Mouse (Mus musculus) left cerebral cortex, adult 9 months (tissue): Measurements from ENCODE around the gene Btbd3.

Experiments
- DNase-seq, 2 experiments: peaks; one replicate each; pipeline ENCODE4 v3.0.0; 2022; ENCODE audit warnings: low spot score in 2 of 2

Btbd3 gene

DNA sequence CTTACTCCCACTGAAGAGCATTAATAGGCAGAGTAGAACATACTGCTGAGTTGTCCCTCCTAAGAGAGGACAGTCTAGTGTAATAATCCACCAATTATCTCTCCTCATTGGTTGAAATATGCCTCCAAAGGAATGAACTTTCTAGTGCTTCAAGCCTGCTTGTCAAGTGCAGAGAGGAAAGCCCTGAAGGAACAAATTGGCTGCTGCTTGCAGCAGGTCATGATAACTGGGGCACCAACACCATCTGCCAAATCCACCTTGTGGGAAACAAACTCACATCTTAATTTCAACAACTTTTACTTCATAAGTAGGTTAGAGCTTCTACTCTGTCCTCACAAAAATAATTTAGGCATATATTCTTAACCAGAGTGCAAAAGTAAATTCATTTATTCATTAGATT is 122.5 kb downstream of the Btbd3 start:
- no peak for DNase-seq

DNA sequence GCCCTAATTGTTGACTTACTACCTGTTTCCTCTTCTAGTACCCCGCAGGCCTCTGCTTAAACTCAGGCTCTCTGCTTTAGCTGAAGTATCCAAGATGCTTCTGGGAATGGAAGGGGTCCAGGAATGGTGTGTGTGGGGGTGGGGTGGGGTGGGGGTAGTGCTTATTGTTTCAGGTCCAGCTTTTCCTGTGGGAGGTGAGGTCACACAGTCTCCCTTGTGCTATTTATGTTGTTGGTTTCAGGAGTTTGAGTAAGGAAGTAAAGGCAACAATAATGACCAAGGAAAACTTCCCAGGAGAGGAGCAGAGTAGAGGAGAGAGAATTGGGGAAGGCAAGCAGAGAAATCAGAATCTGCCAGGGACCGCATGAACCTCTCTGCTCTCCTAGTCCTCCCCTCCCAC is 128.4 kb downstream of the Btbd3 start:
- DNase-seq = no peak

DNA sequence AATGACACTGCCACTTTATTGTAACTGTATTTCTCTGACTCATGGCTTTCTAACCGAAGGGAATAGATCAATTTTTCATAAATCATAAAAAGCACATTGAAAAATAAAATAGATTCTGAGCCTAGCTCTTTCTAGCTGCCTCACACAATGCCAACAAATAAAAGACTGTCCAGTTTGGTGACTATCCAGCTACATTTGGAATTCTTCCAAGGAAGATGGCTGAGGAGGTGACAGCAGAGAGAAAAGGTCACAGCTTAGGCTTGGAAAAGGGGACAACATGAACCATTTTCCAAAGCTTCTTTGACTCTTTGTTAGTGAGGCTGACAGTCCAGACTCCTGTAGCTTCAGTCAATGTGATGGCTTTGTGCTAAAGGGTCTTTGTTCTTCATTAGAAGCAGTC is 132.2 kb downstream of the Btbd3 start:
- no peak for DNase-seq

DNA sequence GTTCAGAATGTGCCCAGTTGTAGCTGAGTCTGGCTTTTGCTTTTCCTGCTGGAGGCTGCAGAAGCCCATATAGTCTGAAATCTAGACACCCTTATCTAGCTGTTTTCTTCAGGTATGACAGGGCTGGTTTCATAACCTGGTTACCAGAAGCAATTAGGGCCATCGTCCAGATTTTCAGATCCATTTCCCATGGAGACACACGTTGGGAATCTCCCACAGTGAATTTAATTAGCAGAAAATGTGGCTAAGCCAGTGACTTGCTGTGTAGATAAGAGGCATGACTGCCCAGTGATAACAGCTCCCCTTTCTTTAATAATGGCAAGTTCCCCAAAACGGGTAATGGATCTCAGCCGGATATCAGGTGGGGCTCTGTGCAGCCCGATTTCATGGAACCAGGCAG is 146.7 kb downstream of the Btbd3 start:
- DNase-seq = no peak

DNA sequence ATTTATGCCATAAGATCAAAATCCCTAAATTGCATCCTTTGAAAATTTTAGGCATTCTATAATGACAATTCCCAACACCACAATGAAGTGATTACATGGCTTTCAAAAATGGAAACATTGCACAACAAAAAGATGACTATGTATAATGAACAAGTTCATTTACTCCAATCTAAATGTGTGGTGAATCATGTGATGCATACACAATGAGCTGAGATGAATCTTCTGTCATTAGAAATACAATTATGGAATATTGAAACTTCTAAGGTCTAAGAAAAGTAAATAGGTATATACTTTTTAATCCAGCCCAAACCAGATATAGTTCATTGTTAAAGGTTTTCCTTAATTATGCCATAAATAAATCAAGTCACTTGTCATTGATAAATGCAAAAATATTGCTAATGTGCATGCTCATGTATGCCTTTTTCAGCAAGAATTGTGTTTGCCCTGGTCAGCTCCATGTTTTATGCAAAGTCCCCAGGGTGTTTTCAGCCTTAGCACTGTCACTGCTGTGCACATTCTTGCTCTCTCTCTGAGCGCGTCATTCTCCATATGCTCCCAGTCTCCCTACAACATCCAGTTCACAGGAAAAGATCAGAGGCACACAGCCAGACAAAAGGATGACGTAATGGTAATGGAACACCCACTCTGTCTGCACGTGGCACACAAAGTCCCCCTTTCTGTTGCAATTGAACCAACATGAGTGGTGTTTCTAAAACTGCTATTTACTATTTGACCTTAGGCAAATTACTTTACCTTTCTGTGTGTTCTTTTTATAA is 149.6 kb downstream of the Btbd3 start:
- peak in 1 of 2 experiments; percentile 48 for DNase-seq

DNA sequence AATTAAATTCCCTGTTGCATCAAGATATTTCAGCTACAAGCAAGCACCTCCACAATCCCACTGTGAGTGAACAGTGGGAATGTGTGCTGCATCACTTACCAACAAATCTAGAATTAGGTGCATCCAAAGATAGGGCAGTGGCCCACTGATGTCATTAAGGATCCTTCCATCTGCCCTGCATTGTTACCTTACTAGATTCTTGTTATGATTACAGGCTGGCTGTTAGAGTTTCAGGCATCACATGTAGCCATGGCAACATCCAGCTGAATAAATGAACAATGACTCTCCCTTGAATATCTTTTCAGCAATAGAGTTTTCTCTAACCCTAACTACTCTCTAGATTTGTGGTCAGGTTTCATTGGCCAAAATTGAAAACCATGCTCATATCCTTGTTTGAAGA is 150.3 kb downstream of the Btbd3 start:
- DNase-seq = no peak

DNA sequence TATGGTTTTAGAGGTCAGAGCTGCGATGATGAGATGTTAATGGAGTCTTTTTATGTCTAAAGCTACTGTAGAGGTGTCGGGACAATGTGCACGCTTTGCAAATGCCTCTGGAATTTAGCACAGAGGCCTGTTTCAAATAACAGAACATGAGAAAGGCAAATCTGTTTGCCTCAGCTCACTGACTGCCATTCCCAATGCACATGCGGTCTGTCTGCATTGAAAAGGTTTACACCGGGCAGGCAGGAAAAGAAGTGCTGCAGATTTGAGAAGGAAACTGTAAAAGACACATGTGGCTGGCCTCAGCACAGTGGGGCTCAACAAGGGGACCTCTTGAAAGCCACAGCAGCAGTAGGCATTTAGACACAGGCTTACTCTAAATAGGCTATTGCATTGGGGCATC is 156.2 kb downstream of the Btbd3 start:
- DNase-seq = no peak

DNA sequence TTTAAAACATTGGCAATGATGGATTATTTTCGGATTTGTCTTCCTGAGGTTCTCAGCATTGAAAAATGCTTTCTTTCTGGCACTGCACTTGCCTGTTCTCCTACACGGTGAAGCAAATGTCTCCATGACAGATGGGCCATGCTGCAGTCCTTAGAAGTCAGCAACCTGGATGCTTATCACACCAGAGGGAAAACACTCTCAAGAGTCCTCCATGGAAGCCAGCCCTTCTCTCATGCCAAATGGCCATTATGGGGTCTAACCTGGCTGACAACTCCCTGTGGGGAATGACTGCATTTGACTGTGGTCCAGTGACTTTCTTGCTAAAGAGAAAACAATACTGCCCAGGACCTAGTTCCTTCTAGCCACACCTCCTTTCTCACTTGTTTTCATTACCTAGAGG is 166.0 kb downstream of the Btbd3 start:
- no peak for DNase-seq

DNA sequence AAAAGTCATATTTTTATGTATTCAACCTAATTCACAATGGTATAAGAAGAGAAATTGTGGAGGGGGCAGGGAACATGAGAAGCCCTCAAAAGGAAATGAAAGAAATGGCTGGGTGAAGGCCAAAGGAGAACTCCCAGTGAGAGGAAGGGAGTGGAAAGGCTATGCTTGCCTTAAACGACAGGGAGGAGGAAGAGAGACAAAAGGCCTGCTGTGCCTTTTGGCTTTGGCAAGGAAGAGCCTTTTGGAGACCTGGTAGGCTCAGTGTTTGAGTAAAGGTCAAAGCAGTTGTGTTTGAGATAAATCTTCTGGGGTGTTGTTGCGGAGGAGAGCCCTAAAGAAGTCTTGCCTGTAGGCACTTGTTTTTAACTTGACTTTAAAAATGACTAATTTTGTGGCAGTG is 175.6 kb downstream of the Btbd3 start:
- DNase-seq = no peak

DNA sequence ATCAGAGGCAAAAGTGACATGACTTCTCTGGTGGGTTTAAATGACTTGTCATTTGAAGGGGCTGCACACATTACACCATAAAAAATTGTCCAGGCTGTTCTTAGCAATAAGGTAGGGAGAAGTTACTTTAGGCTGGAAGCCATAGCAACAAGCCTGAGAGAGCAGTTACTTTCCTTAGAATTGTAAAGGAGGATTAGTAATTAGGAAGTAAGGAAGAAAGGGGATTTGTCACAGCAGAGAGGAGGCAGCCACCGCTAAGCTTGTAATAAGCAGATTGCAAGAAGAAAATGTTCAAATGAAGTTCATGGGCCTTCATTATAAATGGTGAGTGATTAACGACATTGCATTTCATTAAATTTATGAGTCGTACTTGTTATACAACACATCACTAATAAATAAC is 190.1 kb downstream of the Btbd3 start:
- peak in 1 of 2 experiments; percentile 5 for DNase-seq

DNA sequence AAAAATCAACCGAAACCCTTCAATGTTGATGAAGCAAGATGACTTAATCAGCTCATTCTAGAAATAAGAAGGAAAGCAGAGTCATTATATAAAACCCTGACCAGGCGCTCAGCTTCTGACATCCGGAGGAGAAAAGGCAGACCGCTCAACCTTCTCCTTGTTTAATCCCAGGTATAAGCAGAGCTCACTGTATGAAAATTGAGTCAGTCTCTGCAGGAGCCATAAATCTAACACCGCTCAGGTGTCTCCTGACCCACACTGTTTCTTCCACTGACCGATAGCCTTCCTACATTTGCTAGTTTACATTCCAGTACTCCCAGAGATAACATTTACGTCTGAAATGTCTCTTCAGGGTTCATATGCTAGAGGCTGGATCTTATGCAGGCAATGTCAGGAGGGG is 190.6 kb downstream of the Btbd3 start:
- no peak for DNase-seq

DNA sequence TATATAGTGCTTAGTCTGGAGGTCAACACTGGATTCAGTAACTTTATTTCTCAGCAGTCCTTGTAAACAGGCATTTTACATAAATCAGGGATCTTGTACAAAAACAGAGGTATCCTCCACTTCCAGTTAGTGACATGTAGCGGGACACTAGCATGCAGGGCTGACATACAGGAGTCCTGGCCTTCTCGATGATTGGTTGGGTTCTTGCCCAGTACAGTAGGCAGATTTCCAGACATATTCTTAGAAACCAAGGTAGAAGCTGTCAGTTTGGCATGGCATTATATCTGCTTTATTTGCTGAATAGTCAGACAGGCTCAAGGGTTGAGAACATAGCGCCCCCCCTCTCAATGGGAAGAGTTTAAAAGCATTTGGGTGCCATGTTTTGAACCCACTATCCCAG is 191.3 kb downstream of the Btbd3 start:
- DNase-seq = no peak

DNA sequence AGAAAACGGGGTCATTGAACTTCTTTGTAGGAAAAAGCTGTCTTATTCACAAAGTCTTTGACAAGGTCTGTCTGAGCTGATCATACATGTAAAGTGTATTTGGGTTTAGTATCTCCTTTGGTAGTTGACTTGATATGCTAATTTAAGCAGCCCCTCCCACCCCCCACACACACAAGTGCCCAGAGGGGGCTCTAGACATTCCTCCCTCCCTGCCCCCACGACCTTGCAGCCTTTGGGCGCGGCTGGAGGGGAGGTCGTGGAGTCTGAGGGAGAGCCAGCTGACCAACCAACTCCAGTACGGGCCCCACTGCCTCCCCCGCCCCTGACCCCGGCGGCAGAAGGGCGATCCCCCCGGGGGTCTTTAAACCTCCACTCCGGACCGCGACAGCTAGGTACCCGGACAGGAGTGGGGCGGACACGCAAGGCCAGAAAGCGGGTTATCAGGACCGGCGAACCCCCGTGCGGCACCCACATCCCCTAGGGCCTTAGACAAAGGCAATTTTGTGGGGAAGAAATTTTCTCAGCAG is 211.7 kb downstream of the Btbd3 start:
- DNase-seq = no peak

DNA sequence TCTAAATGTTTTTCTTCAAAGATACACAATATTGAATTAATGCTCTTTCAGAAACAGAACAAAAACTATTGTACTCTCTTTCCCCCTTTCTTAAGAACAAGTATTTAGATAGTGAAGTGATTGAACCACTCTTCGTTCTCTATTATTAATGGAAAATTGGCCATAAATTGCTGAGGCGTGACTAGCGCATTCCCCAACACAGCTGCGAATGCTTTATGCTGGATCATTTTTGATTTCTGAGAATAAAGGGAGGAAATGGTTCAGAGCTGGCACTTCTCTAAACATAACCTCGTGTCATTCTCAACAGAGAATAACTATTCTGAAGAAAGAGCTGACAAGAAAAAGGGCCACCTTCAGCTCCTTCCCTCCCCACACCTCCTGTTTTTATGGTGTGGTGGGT is 217.0 kb downstream of the Btbd3 start:
- DNase-seq = no peak

DNA sequence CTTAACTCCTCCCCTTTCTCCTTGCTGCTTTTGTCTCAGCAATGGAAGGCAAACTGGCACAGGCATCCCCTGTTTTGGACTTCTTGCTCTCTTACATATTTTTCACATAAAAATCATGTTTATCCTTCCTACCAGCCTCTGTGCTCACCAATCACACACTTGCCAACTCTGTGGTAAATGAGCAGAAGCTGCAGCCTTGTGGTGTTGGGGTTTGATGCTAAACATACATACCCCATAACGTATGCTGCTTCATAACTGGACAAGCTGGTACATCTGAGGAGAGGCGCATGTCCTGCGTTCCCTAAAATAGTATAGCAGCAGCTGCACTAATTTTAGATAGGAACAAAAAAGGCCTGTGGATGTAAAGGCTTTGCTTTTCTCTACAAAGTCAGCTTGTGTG is 220.1 kb downstream of the Btbd3 start:
- peak; percentile 61 to 76 for DNase-seq

DNA sequence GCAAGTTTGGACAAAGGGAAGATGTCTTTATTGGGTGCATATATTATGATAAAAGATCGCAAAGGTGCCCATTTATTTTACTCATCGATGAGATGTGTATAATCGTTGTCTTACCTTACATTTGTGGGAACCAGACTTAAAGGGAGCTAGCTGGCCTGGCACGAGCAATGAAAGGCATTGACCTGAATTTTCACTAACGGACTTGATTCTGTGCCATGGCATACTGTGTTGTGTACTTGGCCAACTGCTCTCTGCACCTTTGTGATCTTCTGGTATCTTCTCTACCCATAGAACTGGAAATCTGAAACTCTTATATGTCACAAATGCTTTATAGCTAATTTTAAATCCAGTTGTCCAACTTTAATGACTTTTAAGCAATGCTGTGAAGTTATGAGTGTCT is 220.9 kb downstream of the Btbd3 start:
- DNase-seq = no peak

DNA sequence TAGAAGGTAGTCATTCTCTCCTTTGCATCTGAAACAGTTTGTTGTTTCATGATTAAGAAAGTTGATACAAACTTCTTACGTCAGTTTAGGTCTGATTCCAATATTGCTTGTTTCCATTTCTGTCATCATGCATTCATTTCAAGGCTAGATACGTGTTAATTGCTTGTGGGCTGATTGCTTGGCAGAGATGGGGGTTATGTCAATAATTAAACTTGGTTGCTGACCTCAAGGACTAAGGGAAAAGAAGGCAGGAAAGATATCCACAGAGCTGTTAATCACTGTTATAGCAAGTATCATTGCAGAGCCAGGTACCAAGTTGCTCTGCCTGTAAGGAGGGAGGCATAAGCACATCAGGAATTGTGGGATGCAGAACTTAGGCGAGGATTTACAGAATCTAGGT is 226.2 kb downstream of the Btbd3 start:
- no peak for DNase-seq

DNA sequence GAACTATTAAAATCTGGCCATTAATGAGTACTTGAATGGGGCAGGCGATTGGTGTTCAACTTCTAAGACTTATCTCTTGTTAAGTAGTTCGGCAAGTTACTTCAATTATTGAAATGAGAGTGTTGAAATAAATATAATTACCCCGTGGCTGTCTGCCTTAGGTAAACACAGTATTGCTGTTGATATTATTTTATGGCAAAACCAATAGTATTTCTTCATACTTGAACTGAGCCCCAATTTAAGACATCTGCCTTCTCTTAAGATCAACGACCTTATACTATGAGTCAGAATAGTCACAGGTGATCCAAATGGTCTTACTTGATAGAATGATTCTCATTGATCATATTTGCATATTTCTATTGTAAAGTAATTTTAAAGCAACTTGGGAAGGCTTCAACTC is 228.5 kb downstream of the Btbd3 start:
- DNase-seq = no peak

DNA sequence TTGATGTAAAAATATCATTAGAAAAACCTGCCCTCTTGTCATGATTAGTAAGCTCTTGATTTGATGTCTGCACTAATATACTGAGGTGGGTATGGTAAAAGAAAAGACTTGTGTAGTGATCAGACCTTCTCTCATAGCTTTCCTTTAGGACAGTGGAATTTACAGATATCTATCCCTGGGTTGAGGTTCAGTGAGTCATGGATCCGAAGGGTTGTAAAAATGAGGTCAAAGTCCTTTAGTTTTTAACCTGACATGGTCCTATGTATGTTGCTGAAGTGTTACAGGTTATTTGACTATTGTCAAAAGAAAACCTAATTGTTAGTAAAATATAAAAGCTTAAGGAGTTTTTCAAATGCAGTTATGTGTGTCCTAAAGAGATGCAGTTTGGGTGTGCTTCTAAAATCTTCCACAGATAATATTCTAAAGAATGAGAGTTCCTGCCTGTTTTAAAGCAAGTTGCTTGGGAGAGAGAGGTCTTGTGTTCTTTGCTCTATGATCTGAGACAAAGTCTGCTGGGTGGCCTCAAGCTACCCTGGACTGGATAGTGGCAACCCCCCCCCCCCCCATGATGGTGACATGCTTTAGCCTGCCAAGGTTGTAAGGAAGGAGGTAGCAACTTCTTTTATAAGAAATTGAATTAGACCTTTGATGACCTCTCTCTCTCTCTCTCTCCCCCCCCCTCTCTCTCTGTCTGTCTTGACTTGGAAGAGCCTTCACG is 234.5 kb downstream of the Btbd3 start:
- no peak for DNase-seq

DNA sequence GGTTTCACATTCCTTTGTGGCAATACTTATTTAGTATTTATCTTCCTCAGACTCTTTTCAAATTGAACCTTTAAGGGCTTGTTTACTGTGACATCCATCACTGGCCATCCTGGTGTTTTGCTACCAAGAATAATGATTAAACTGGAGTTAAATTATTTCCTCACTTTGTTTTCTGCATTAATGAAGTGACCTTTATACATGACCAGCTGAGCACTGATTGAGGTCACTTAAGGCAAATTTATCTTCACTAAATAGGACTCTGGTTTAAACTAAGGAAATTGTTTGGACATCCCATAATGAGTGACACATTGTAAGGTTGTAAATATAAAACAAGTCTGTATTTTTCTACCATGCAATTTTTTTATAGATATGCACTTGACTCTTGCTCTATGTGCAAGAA is 235.8 kb downstream of the Btbd3 start:
- DNase-seq = no peak

DNA sequence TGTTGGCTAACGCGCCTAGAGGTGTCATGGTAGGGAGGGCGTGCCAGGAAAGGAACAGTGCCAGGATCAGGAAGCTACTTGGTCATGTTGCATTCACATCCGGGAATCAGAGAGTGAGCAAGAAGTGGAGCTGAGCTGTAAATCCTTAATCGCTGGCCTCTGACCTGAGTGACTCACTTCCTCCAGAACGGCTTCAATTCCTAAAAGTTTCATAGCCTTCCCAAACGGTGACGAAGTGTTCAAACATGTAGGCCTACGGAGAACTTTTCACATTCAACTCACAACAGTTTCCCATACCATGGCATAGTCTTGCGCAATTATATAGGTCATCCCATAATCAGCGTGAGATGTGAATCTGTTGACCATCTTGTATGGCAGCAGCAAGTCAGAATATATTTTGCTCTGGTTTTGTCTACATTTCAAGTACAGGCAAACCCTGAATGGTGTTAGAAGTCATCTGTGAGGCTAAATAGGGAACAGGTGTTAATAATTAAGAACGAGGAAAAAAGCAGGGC is 247.6 kb downstream of the Btbd3 start:
- no peak for DNase-seq

DNA sequence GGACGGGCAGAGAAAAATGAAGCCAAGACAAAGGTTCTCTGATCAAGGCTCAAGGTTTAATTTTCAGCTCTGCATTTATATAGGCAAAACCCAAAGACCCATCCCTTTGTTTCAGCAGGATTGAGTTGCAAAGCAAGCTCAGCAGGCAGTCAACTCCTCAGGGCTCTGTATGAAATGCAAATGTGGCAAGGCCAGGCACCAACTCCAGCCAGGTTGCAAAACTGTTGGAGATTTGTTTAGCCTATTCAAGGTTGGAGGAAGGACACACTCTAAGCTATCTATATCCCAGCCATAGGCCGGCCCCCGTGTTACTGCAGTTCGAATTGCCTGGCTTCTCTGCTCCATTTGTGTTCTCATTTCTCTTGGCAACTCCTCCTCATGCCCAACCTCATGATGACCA is 259.2 kb downstream of the Btbd3 start:
- no peak for DNase-seq

DNA sequence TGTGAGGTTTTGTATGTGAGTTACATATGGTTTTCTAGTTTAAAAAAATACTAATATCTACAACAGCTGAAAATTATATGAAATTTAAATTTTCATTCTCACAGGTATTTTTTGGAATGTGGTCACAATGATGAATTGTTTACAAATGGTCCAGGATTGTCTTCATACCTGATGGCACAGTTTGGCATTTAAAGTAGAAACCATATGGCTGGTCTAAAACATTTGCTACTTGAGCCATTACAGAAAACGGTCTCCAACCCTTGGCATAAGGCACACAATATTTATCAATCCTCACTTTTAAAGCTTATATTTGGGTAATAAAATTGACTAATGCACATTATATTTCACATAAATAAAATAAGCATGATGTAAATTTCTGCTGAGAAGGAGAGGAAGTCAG is 272.1 kb downstream of the Btbd3 start:
- no peak for DNase-seq
